Mouse (Mus musculus) MEL (cell line): ENCODE results near the gene Ppp1r1c. TPM values are rescaled to one million over a fixed set of nuclear protein-coding genes. Genes with fewer than 3 reads are reported as not detected.

Source experiments
- DNase-seq: peaks from one replicate; pipeline ENCODE4 v3.0.0; 2011; ENCODE audit warnings: low read depth, low spot score
- H3K27ac ChIP-seq: 2 replicates; pipeline ENCODE4 v1.5.1; 2012; ENCODE audit warnings: low read depth, mild to moderate bottlenecking, control low read depth, low read length, moderate library complexity; ENCODE audit not compliant: control insufficient read depth
- H3K27me3 ChIP-seq, 2 experiments: fragments of 150-350 bp in 1 of 2; sonication (generic) in 1 of 2; 2 replicates each; pipeline ENCODE4 v1.6.1; 2012; ENCODE audit warnings: low read length in 2 of 2, mild to moderate bottlenecking in 2 of 2, improper control_type of control experiment in 1 of 2, moderate library complexity in 1 of 2; ENCODE audit not compliant: insufficient read depth in 2 of 2, control insufficient read depth in 1 of 2
- H3K36me3 ChIP-seq, 2 experiments: 2 replicates each; pipeline ENCODE4 v1.6.1; 2012 to 2014; ENCODE audit warnings: low read length in 2 of 2, improper control_type of control experiment in 1 of 2, inconsistent platforms in 1 of 2, mild to moderate bottlenecking in 1 of 2; ENCODE audit not compliant: insufficient read depth in 2 of 2, control insufficient read depth in 1 of 2
- H3K4me1 ChIP-seq, 2 experiments: fragments of 150-350 bp in 1 of 2; sonication (generic) in 1 of 2; 2 replicates each; pipeline ENCODE4 v1.6.1; 2012; ENCODE audit warnings: low read length in 2 of 2, improper control_type of control experiment in 1 of 2, mild to moderate bottlenecking in 1 of 2; ENCODE audit not compliant: insufficient read depth in 2 of 2, control insufficient read depth in 1 of 2
- H3K4me3 ChIP-seq, 2 experiments: fragments of 150-350 bp in 1 of 2; sonication (generic) in 1 of 2; 2 replicates each; pipeline ENCODE4 v1.5.1; 2012; ENCODE audit warnings: low read depth in 2 of 2, low read length in 2 of 2, mild to moderate bottlenecking in 2 of 2, moderate library complexity in 2 of 2, control low read depth in 1 of 2, improper control_type of control experiment in 1 of 2; ENCODE audit not compliant: control insufficient read depth in 1 of 2, insufficient read depth in 1 of 2
- H3K79me2 ChIP-seq: 2 replicates; pipeline ENCODE4 v1.6.1; 2012; ENCODE audit warnings: mild to moderate bottlenecking, low read length, moderate library complexity; ENCODE audit not compliant: control insufficient read depth, poor library complexity, insufficient read depth
- H3K9ac ChIP-seq: 2 replicates; pipeline ENCODE4 v1.6.1; 2012; ENCODE audit warnings: low read depth, mild to moderate bottlenecking, control low read depth, low read length, moderate library complexity; ENCODE audit not compliant: control insufficient read depth, poor library complexity, severe bottlenecking
- H3K9me3 ChIP-seq: fragments of 150-350 bp; sonication (generic); replicated peaks from 2 replicates; pipeline ENCODE4 v1.6.1; 2012; ENCODE audit warnings: mild to moderate bottlenecking, low read length, improper control_type of control experiment, moderate library complexity; ENCODE audit not compliant: insufficient read depth
- CHD1 ChIP-seq: IDR thresholded peaks from 2 replicates; pipeline ENCODE4 v1.6.1; 2012; ENCODE audit warnings: low read depth, mild to moderate bottlenecking, inconsistent platforms, low read length, improper control_type of control experiment
- E2F4 ChIP-seq: IDR thresholded peaks from 2 replicates; pipeline ENCODE4 v1.6.1; 2011; ENCODE audit warnings: low read depth, low read length, improper control_type of control experiment, borderline replicate concordance
- ELF1 ChIP-seq: IDR thresholded peaks from 2 replicates; pipeline ENCODE4 v1.6.1; 2014; ENCODE audit warnings: low read depth, mild to moderate bottlenecking, inconsistent platforms, low read length, improper control_type of control experiment, moderate library complexity
- EP300 ChIP-seq, 2 experiments: IDR thresholded peaks; 2 replicates each; pipeline ENCODE4 v1.6.1; 2011; ENCODE audit warnings: improper control_type of control experiment in 2 of 2, low read length in 2 of 2, low read depth in 1 of 2, mild to moderate bottlenecking in 1 of 2
- ETS1 ChIP-seq: IDR thresholded peaks from 2 replicates; pipeline ENCODE4 v1.6.1; 2012; ENCODE audit warnings: low read depth, mild to moderate bottlenecking, inconsistent platforms, low read length, improper control_type of control experiment, moderate library complexity
- GATA1 ChIP-seq: IDR thresholded peaks from 2 replicates; pipeline ENCODE4 v1.6.1; 2011; ENCODE audit warnings: low read depth, low read length, improper control_type of control experiment
- HCFC1 ChIP-seq: IDR thresholded peaks from 2 replicates; pipeline ENCODE4 v1.6.1; 2012; ENCODE audit warnings: low read depth, mild to moderate bottlenecking, inconsistent platforms, low read length, improper control_type of control experiment, moderate library complexity
- JUND ChIP-seq: IDR thresholded peaks from 2 replicates; pipeline ENCODE4 v1.6.1; 2011; ENCODE audit warnings: low read depth, mild to moderate bottlenecking, improper control_type of control experiment, low read length
- KAT2A ChIP-seq: conservative IDR thresholded peaks from 2 replicates; pipeline ENCODE4 v1.6.1; 2012; ENCODE audit warnings: low read depth, low read length, improper control_type of control experiment, inconsistent platforms
- MAX ChIP-seq: IDR thresholded peaks from 2 replicates; pipeline ENCODE4 v1.6.1; 2011; ENCODE audit warnings: low read length, improper control_type of control experiment
- MAZ ChIP-seq: IDR thresholded peaks from 2 replicates; pipeline ENCODE4 v1.6.1; 2012; ENCODE audit warnings: low read depth, mild to moderate bottlenecking, inconsistent platforms, low read length, improper control_type of control experiment
- MYC ChIP-seq: IDR thresholded peaks from 2 replicates; pipeline ENCODE4 v1.6.1; 2011; ENCODE audit warnings: low read depth, mild to moderate bottlenecking, low read length, improper control_type of control experiment, moderate library complexity
- NRF1 ChIP-seq: IDR thresholded peaks from 2 replicates; pipeline ENCODE4 v1.6.1; 2014; ENCODE audit warnings: low read depth, mild to moderate bottlenecking, inconsistent platforms, low read length, improper control_type of control experiment, moderate library complexity; ENCODE audit not compliant: poor library complexity, insufficient read depth, severe bottlenecking
- RCOR1 ChIP-seq: IDR thresholded peaks from 2 replicates; pipeline ENCODE4 v1.6.1; 2012; ENCODE audit warnings: low read depth, mild to moderate bottlenecking, inconsistent platforms, low read length, improper control_type of control experiment
- TCF12 ChIP-seq: IDR thresholded peaks from 2 replicates; pipeline ENCODE4 v1.6.1; 2014; ENCODE audit warnings: low read depth, mild to moderate bottlenecking, inconsistent platforms, low read length, improper control_type of control experiment, moderate library complexity
- USF2 ChIP-seq, 2 experiments: IDR thresholded peaks; 2 replicates each; pipeline ENCODE4 v1.6.1; 2011 to 2012; ENCODE audit warnings: improper control_type of control experiment in 2 of 2, low read length in 2 of 2, borderline replicate concordance in 1 of 2, inconsistent platforms in 1 of 2, low read depth in 1 of 2, mild to moderate bottlenecking in 1 of 2; ENCODE audit not compliant: insufficient read depth in 1 of 2
- ZNF384 ChIP-seq: IDR thresholded peaks from 2 replicates; pipeline ENCODE4 v1.6.1; 2012; ENCODE audit warnings: low read depth, mild to moderate bottlenecking, inconsistent platforms, low read length, improper control_type of control experiment
- polyA plus RNA-seq, 2 experiments: library from polyadenylated mRNA; stranded (reverse) in 1 of 2; unstranded in 1 of 2; fragments of >175 nt in 1 of 2; fragments of >200 nt in 1 of 2; gene quantifications; 2 replicates each; pipeline versions ENCODE4 v1.2.1 to v1.2.4; 2012; ENCODE audit warnings: low replicate concordance in 2 of 2, low read depth in 1 of 2; ENCODE audit not compliant: insufficient read length in 2 of 2, insufficient read depth in 1 of 2, missing spikeins in 1 of 2
- total RNA-seq: library from RNA; depleted of rRNA; stranded (reverse); fragments of 300-350 nt; gene quantifications from 2 replicates; pipeline ENCODE4 v1.2.3, GENCODE M21; 2012

Ppp1r1c gene
- total and polyA plus RNA-seq, 3 experiments: not detected

DNA sequence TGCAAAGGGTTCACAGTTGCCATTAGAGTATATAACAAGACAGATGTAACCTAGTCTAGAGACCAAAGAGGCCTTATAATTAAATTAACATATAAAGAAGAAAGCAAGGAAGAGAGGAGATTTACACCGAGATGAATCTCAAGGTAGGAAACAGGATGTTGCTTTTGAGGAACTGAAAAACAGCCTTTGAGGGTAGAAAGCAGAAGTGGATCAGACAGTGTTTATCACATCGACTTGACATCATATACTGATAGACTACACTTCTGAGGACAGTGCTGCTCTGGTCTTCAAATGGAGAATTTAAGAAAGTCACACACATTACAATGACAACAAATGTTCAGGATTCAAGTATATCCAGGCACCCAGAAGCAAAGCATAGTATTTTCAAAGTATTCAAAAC is 34.4 kb downstream of the Ppp1r1c start:
- no peaks in the 10 kb centered on the region for H3K27me3 ChIP-seq
- TF ChIP-seq ETS1 (peak; percentile 72), RCOR1 (peak; percentile 91), GATA1 (peak; percentile 85), EP300 (IDR thresholded peaks at IDR 0.05; ENCODE audit: low read depth in 1 of 2, low read length in 2 of 2) (peak; percentile 64 to 95; a peak in 3 of 4 replicates), KAT2A (no peak), JUND (no peak)
- TF ChIP-seq, all 39 proteins: peak for 4

GRCm38 (mm10) chr2:79744164-79744563 is 36.6 kb downstream of the Ppp1r1c start:
- H3K9ac ChIP-seq: no peak overlapping the region
- no peak for TF ChIP-seq ETS1
- TF ChIP-seq MYC: no peak
- TF ChIP-seq EP300 (IDR thresholded peaks at IDR 0.05; ENCODE audit: low read depth in 1 of 2, low read length in 2 of 2): no peak
- no peak for TF ChIP-seq KAT2A
- TF ChIP-seq MAZ: no peak
- TF ChIP-seq GATA1: no peak
- TF ChIP-seq NRF1: no peak
- peaks cover 7 to 11% of the 10 kb centered on the region in 2 experiments for H3K4me1 ChIP-seq
- H3K79me2 ChIP-seq: no peaks in the 10 kb centered on the region
- H3K36me3 ChIP-seq: peaks cover 0 to 12% of the 10 kb centered on the region in 2 experiments; a peak in 2 of 4 replicates
- no peak overlapping the region for H3K4me3 ChIP-seq
- no peak for DNase-seq
- H3K27me3 ChIP-seq: no peaks in the 10 kb centered on the region
- H3K27ac ChIP-seq: no peak overlapping the region
- no peaks in the 10 kb centered on the region for H3K9me3 ChIP-seq

More for the DNA sequence above, 34.4 kb downstream of the Ppp1r1c start:
- DNase-seq: peak; percentile 88
- peaks cover 0 to 20% of the 10 kb centered on the region in 2 experiments; a peak in 2 of 4 replicates for H3K36me3 ChIP-seq
- no peak overlapping the region for H3K9ac ChIP-seq
- no peaks in the 10 kb centered on the region for H3K9me3 ChIP-seq
- no peak overlapping the region for H3K4me3 ChIP-seq
- peaks cover 9 to 12% of the 10 kb centered on the region in 2 experiments for H3K4me1 ChIP-seq
- H3K79me2 ChIP-seq: no peaks in the 10 kb centered on the region
- no peak overlapping the region for H3K27ac ChIP-seq

GRCm38 (mm10) chr2:79751685-79752084 is 44.1 kb downstream of the Ppp1r1c start:
- no peak overlapping the region for H3K9ac ChIP-seq
- H3K27ac ChIP-seq: no peak overlapping the region
- peak; percentile 63; the same call in 1 of the 2 replicates for TF ChIP-seq ETS1
- TF ChIP-seq ELF1: no peak
- no peak for TF ChIP-seq CHD1
- TF ChIP-seq ZNF384: no peak
- no peak for TF ChIP-seq MAX
- no peak for TF ChIP-seq USF2 (IDR thresholded peaks at IDR 0.05; ENCODE audit: borderline replicate concordance in 1 of 2, insufficient read depth in 1 of 2, low read depth in 1 of 2, low read length in 2 of 2)
- TF ChIP-seq GATA1: peak; percentile 51; the same call in 1 of the 2 replicates
- no peak for TF ChIP-seq NRF1
- no peak for TF ChIP-seq E2F4
- no peak for TF ChIP-seq HCFC1
- TF ChIP-seq EP300 (IDR thresholded peaks at IDR 0.05; ENCODE audit: low read depth in 1 of 2, low read length in 2 of 2): peak; percentile 41 to 47
- TF ChIP-seq TCF12: peak; percentile 69
- DNase-seq: peak; percentile 26
- H3K27me3 ChIP-seq: no peaks in the 10 kb centered on the region
- H3K79me2 ChIP-seq: no peaks in the 10 kb centered on the region
- H3K4me1 ChIP-seq: peaks cover 5 to 10% of the 10 kb centered on the region in 2 experiments; a peak in 3 of 4 replicates
- no peaks in the 10 kb centered on the region for H3K9me3 ChIP-seq
- H3K36me3 ChIP-seq: peaks cover 0 to 9% of the 10 kb centered on the region in 2 experiments; a peak in 2 of 4 replicates
- no peak overlapping the region for H3K4me3 ChIP-seq
